Mouse (Mus musculus) CH12.LX (cell line): ENCODE results near the gene R3hdm2. TPM values are rescaled to one million over a fixed set of nuclear protein-coding genes. Genes with fewer than 3 reads are reported as not detected.
A peak's percentile ranks its signal among the peaks of the same experiment; 100 is the strongest.

Source experiments
- DNase-seq: peaks from one replicate; pipeline ENCODE4 v3.0.0-alpha.2; 2013; ENCODE audit errors: extremely low read depth
- H3K27ac ChIP-seq: 2 replicates; pipeline ENCODE4 v1.5.1; 2012; ENCODE audit warnings: low read depth, mild to moderate bottlenecking, control low read depth, moderate library complexity; ENCODE audit not compliant: insufficient read depth
- H3K27me3 ChIP-seq: replicated peaks from 2 replicates; pipeline ENCODE3; 2012; ENCODE audit warnings: inconsistent platforms
- H3K36me3 ChIP-seq, 2 experiments: replicated peaks in 1 of 2; 2 replicates each; pipeline versions ENCODE3 to v1.6.1; 2012; ENCODE audit warnings: inconsistent platforms in 1 of 2, low read length in 1 of 2, mild to moderate bottlenecking in 1 of 2, mixed read lengths in 1 of 2, moderate library complexity in 1 of 2; ENCODE audit not compliant: control insufficient read depth in 1 of 2, insufficient read depth in 1 of 2
- H3K4me1 ChIP-seq, 2 experiments: 2 replicates each; pipeline ENCODE4 v1.6.1; 2012; ENCODE audit warnings: inconsistent platforms in 1 of 2, moderate library complexity in 1 of 2; ENCODE audit not compliant: insufficient read depth in 2 of 2, control insufficient read depth in 1 of 2
- H3K4me2 ChIP-seq: 2 replicates; pipeline ENCODE4 v1.6.1; 2012; ENCODE audit warnings: low read depth, mild to moderate bottlenecking, control low read depth; ENCODE audit not compliant: poor library complexity, insufficient read depth, severe bottlenecking
- H3K4me3 ChIP-seq, 3 experiments: fragments of 150-350 bp in 1 of 3; sonication (generic) in 1 of 3; replicated peaks in 1 of 3; 2 replicates each; pipeline versions ENCODE3 to v1.5.1; 2011 to 2012; ENCODE audit warnings: low read depth in 2 of 3, low read length in 2 of 3, mild to moderate bottlenecking in 2 of 3, moderate library complexity in 2 of 3, control low read depth in 1 of 3, improper control_type of control experiment in 1 of 3, inconsistent platforms in 1 of 3, mixed read lengths in 1 of 3; ENCODE audit not compliant: poor library complexity in 1 of 3
- H3K79me2 ChIP-seq: replicated peaks from 2 replicates; pipeline ENCODE4 v1.6.1; 2012; ENCODE audit warnings: mild to moderate bottlenecking, moderate library complexity; ENCODE audit not compliant: control insufficient read depth, poor library complexity, insufficient read depth, severe bottlenecking; ENCODE audit errors: extremely low read depth
- H3K9ac ChIP-seq: 2 replicates; pipeline ENCODE4 v1.6.1; 2012; ENCODE audit warnings: low read depth, mild to moderate bottlenecking, control low read depth, moderate library complexity; ENCODE audit not compliant: insufficient read depth
- H3K9me3 ChIP-seq: replicated peaks from 2 replicates; pipeline ENCODE3; 2012; ENCODE audit warnings: low read length, inconsistent platforms, mixed read lengths
- CHD2 ChIP-seq: IDR thresholded peaks from 2 replicates; pipeline ENCODE4 v1.6.1; 2011; ENCODE audit warnings: low read length, improper control_type of control experiment
- ELF1 ChIP-seq: IDR thresholded peaks from 2 replicates; pipeline ENCODE4 v1.6.1; 2014; ENCODE audit warnings: low read depth, mild to moderate bottlenecking, inconsistent platforms, low read length, improper control_type of control experiment
- GABPA ChIP-seq: IDR thresholded peaks from 2 replicates; pipeline ENCODE4 v1.6.1; 2012; ENCODE audit warnings: low read depth, low read length, improper control_type of control experiment, inconsistent platforms; ENCODE audit not compliant: insufficient replicate concordance
- IRF4 ChIP-seq: IDR thresholded peaks from 2 replicates; pipeline ENCODE4 v1.6.1; 2014; ENCODE audit warnings: low read depth, mild to moderate bottlenecking, inconsistent platforms, low read length, improper control_type of control experiment
- MYC ChIP-seq: IDR thresholded peaks from 2 replicates; pipeline ENCODE4 v1.6.1; 2011; ENCODE audit warnings: low read depth, mild to moderate bottlenecking, improper control_type of control experiment, low read length
- NRF1 ChIP-seq: IDR thresholded peaks from 2 replicates; pipeline ENCODE4 v1.6.1; 2014; ENCODE audit warnings: low read depth, mild to moderate bottlenecking, inconsistent platforms, low read length, improper control_type of control experiment, moderate library complexity
- POLR2AphosphoS2 ChIP-seq: IDR thresholded peaks from 2 replicates; pipeline ENCODE4 v1.6.1; 2011; ENCODE audit warnings: low read depth, low read length, improper control_type of control experiment
- RCOR1 ChIP-seq: conservative IDR thresholded peaks from 2 replicates; pipeline ENCODE4 v1.6.1; 2012; ENCODE audit warnings: low read depth, mild to moderate bottlenecking, inconsistent platforms, low read length, improper control_type of control experiment
- ZC3H11A ChIP-seq: IDR thresholded peaks from 2 replicates; pipeline ENCODE4 v1.6.1; 2012; ENCODE audit warnings: low read depth, mild to moderate bottlenecking, inconsistent platforms, low read length, improper control_type of control experiment
- dilution Hi-C: fragments of 300-500 bp; cut with MboI; formaldehyde crosslinking; loops from 2 replicates; pipeline ENCODE4 v1.14.3; 2020; ENCODE audit warnings: low sequenced_read_pairs; ENCODE audit not compliant: extremely low pct_unique_long_range_greater_than_20kb, extremely low pct_ligation_motif_present
- in situ Hi-C: fragments of 300-500 bp; cut with MboI; formaldehyde crosslinking; loops from 3 replicates; pipeline ENCODE4 v1.14.3; 2019; ENCODE audit warnings: low sequenced_read_pairs, low pct_ligation_motif_present, low pct_unique_long_range_greater_than_20kb, mixed read lengths
- polyA plus RNA-seq: library from polyadenylated mRNA; unstranded; fragments of >175 nt; gene quantifications from 2 replicates; pipeline ENCODE4 v1.2.1, GENCODE M21; 2012; ENCODE audit warnings: low read depth; ENCODE audit not compliant: insufficient read length
- total RNA-seq, 2 experiments: library from RNA; depleted of rRNA; stranded (reverse); fragments of 300-350 nt in 1 of 2; fragments of >200 nt in 1 of 2; gene quantifications; 2 replicates each; pipeline ENCODE4 v1.2.3; 2012 to 2014

The R3hdm2 gene
- total and polyA plus RNA-seq, 3 experiments, result 7.0 to 23.6 (median 8.7) TPM

GRCm38 (mm10) chr10:127516576-127517260 lies 136.6 kb downstream of the R3hdm2 start:
- peaks cover 37 to 57% of the 10 kb centered on the region in 2 experiments for H3K36me3 ChIP-seq
- no peak overlapping the region for H3K4me3 ChIP-seq
- no peak overlapping the region for H3K4me2 ChIP-seq
- dilution Hi-C loops (no loop called here), in situ Hi-C loops (no loop called here)
- no peak for DNase-seq
- H3K27ac ChIP-seq, result no peak overlapping the region
- peaks cover 24 to 66% of the 10 kb centered on the region in 2 experiments for H3K4me1 ChIP-seq
- H3K9me3 ChIP-seq, result no peaks in the 10 kb centered on the region
- no peaks in the 10 kb centered on the region for H3K27me3 ChIP-seq
- no peak overlapping the region for H3K9ac ChIP-seq
- peaks cover 28% of the 10 kb centered on the region for H3K79me2 ChIP-seq
- TF ChIP-seq CHD2, result peak; percentile 13; the same call in 1 of the 2 replicates
- TF ChIP-seq RCOR1, result no peak

- Histone ChIP-seq H3K27me3 (peaks cover 2% of the 10 kb centered on the region), H3K4me3 (no peak overlapping the region), H3K4me1 (peaks cover 24 to 70% of the 10 kb centered on the region in 2 experiments), H3K79me2 (peaks cover 28% of the 10 kb centered on the region), H3K4me2 (no peak overlapping the region), H3K36me3 (peaks cover 37 to 57% of the 10 kb centered on the region in 2 experiments), H3K27ac (no peak overlapping the region), H3K9ac (no peak overlapping the region), H3K9me3 (no peaks in the 10 kb centered on the region)
- no peak for DNase-seq
- TF ChIP-seq ELF1, result no peak
- no peak for TF ChIP-seq MYC
- no peak for TF ChIP-seq ZC3H11A
- no peak for TF ChIP-seq IRF4
- TF ChIP-seq GABPA, result no peak
- TF ChIP-seq CHD2, result no peak
- TF ChIP-seq NRF1, result no peak
- in situ Hi-C loops, result no loop called here
- dilution Hi-C loops, result no loop called here
Observed at GRCm38 (mm10) chr10:127517941-127518340, 137.8 kb downstream of the R3hdm2 start.

GRCm38 (mm10) chr10:127519041-127519701 lies 139.0 kb downstream of the R3hdm2 start:
- Histone ChIP-seq H3K27ac (no peak overlapping the region), H3K4me2 (no peak overlapping the region), H3K79me2 (peaks cover 28% of the 10 kb centered on the region), H3K27me3 (peaks cover 5% of the 10 kb centered on the region), H3K9me3 (no peaks in the 10 kb centered on the region), H3K36me3 (peaks cover 37 to 57% of the 10 kb centered on the region in 2 experiments), H3K4me3 (no peak overlapping the region), H3K9ac (no peak overlapping the region), H3K4me1 (peaks cover 18 to 58% of the 10 kb centered on the region in 2 experiments)
- no peak for DNase-seq
- in situ Hi-C loops, result no loop called here
- dilution Hi-C loops, result no loop called here
- TF ChIP-seq POLR2AphosphoS2, result no peak
